Mouse (Mus musculus): ENCODE data around the gene Eya2. TPM values are rescaled to one million over a fixed set of nuclear protein-coding genes. Genes with fewer than 3 reads are reported as not detected.

Gene Eya2
- polyA plus RNA-seq, 1 experiment from 2014 or later: 6.9 TPM

- H3K27ac ChIP-seq: no peak overlapping the region
- WGBS: 55% methylated on average over 6 of the region's 6 CpGs
Observed at GRCm38 (mm10) chr2:165626826-165627225, 32.0 kb downstream of the Eya2 start.

DNA sequence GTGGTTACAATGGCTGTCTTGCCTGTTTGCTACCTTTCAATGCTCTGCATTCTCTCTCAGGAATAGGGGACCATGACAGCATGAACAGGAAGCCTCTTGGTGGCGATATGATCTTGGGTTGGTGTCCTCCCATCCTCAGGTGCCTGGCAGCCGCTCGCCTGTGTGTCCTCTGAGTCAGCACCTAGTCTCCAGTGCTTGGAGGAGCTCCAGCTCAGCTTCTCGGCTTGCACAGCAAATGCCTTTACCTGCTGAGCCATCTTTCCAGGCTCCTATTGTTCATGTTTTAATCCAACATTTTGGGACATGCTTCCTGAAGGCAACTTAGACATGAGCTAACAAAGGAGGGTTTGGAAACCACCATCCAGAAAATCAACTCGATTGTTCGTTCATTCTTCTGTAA is 33.1 kb downstream of the Eya2 start:
- Histone ChIP-seq H3K27ac (no peak overlapping the region), H3K36me3 (no peaks in the 10 kb centered on the region), H3K9ac (no peak overlapping the region), H3K27me3 (0 out of 2 replicates have a peak, but pooled peaks cover 3% of the 10 kb centered on the region), H3K4me3 (replicated peaks) (no peak overlapping the region), H3K4me2 (no peak overlapping the region), H3K4me1 (peaks cover under 1% of the 10 kb centered on the region; the same call in 1 of the 2 replicates), H3K9me3 (replicated peaks) (no peaks in the 10 kb centered on the region)
- 76% methylated on average over 6 of the region's 6 CpGs for WGBS
- no peak for ATAC-seq (replicated peaks; ENCODE audit: low FRiP score)

More at GRCm38 (mm10) chr2:165626826-165627225, 32.0 kb downstream of the Eya2 start:
- Histone ChIP-seq H3K9ac (no peak overlapping the region), H3K9me3 (replicated peaks) (no peaks in the 10 kb centered on the region), H3K4me1 (peaks cover 6% of the 10 kb centered on the region; the same call in 1 of the 2 replicates), H3K4me3 (replicated peaks) (no peak overlapping the region), H3K4me2 (no peak overlapping the region), H3K27me3 (0 out of 2 replicates have a peak, but pooled peaks cover 3% of the 10 kb centered on the region), H3K36me3 (no peaks in the 10 kb centered on the region)
- ATAC-seq (replicated peaks; ENCODE audit: low FRiP score): no peak

- Histone ChIP-seq H3K9me3 (replicated peaks) (no peaks in the 10 kb centered on the region), H3K27me3 (0 out of 2 replicates have a peak, but pooled peaks cover 3% of the 10 kb centered on the region), H3K27ac (no peak overlapping the region), H3K4me3 (replicated peaks) (no peak overlapping the region), H3K4me2 (no peak overlapping the region), H3K36me3 (no peaks in the 10 kb centered on the region), H3K4me1 (peaks cover 15% of the 10 kb centered on the region), H3K9ac (no peak overlapping the region)
- 44% methylated on average over 8 of the region's 8 CpGs for WGBS
- no peak for ATAC-seq (replicated peaks; ENCODE audit: low FRiP score)
Observed at GRCm38 (mm10) chr2:165629900-165630299, 35.1 kb downstream of the Eya2 start.

GRCm38 (mm10) chr2:165633011-165633785 is 38.4 kb downstream of the Eya2 start:
- no peaks in the 10 kb centered on the region for H3K36me3 ChIP-seq
- no peaks in the 10 kb centered on the region for H3K9me3 ChIP-seq (replicated peaks)
- 0 out of 2 replicates have a peak, but pooled peaks cover 3% of the 10 kb centered on the region for H3K27me3 ChIP-seq
- no peak overlapping the region for H3K27ac ChIP-seq
- H3K4me3 ChIP-seq (replicated peaks): no peak overlapping the region
- 64% methylated on average over 11 of the region's 11 CpGs for WGBS
- ATAC-seq (replicated peaks; ENCODE audit: low FRiP score): no peak
- H3K9ac ChIP-seq: no peak overlapping the region
- H3K4me1 ChIP-seq: peaks cover 15% of the 10 kb centered on the region
- H3K4me2 ChIP-seq: no peak overlapping the region

- H3K27ac ChIP-seq: no peak overlapping the region
Observed at GRCm38 (mm10) chr2:165634481-165634880, 39.6 kb downstream of the Eya2 start.

DNA sequence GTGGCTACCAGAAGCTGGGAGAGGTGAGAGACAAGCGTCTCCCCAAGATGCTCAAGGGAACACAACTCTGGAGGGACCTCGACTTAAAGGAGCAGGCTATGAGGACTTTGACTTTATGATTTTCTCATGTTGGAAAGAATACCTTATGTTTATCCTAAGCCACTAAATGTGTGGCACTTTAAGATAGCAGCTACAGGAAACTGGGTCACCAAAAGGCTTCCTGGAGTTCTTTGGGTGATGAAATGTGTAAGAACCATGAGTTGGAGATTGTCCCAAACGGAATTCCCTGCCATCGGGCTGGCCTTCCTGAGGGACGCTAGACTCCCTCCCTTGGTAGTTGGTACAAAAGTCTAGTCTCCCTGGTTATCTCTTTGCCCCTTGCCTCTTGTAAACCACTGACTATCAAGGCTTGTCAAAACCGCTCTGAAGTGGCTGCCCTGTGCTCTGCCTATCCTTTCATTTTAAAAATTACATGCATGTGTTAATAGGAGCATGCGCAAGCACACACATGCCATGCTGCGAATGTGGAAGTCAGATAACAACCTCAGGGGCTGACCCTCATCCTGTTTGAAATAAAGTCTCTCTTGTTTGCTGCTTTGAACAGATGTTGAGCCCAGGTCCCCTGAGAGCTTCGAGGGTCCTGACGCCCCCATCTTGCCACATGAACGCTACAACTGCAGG is 44.4 kb downstream of the Eya2 start:
- H3K9me3 ChIP-seq (replicated peaks): no peaks in the 10 kb centered on the region
- no peak overlapping the region for H3K27ac ChIP-seq
- no peak overlapping the region for H3K4me3 ChIP-seq (replicated peaks)
- no peak overlapping the region for H3K4me2 ChIP-seq
- no peaks in the 10 kb centered on the region for H3K36me3 ChIP-seq
- no peaks in the 10 kb centered on the region; the same call in 1 of the 2 replicates for H3K27me3 ChIP-seq
- WGBS: 73% methylated on average over 11 of the region's 11 CpGs
- peaks cover 38% of the 10 kb centered on the region for H3K4me1 ChIP-seq
- no peak for ATAC-seq (replicated peaks; ENCODE audit: low FRiP score)
- H3K9ac ChIP-seq: no peak overlapping the region

More at GRCm38 (mm10) chr2:165634481-165634880, 39.6 kb downstream of the Eya2 start:
- no peak overlapping the region for H3K9ac ChIP-seq
- H3K4me3 ChIP-seq (replicated peaks): no peak overlapping the region
- H3K36me3 ChIP-seq: no peaks in the 10 kb centered on the region
- WGBS: 41% methylated on average over 7 of the region's 7 CpGs
- H3K4me1 ChIP-seq: peaks cover 15% of the 10 kb centered on the region
- no peaks in the 10 kb centered on the region for H3K9me3 ChIP-seq (replicated peaks)
- ATAC-seq (replicated peaks; ENCODE audit: low FRiP score): no peak
- 0 out of 2 replicates have a peak, but pooled peaks cover 3% of the 10 kb centered on the region for H3K27me3 ChIP-seq
- no peak overlapping the region for H3K4me2 ChIP-seq

DNA sequence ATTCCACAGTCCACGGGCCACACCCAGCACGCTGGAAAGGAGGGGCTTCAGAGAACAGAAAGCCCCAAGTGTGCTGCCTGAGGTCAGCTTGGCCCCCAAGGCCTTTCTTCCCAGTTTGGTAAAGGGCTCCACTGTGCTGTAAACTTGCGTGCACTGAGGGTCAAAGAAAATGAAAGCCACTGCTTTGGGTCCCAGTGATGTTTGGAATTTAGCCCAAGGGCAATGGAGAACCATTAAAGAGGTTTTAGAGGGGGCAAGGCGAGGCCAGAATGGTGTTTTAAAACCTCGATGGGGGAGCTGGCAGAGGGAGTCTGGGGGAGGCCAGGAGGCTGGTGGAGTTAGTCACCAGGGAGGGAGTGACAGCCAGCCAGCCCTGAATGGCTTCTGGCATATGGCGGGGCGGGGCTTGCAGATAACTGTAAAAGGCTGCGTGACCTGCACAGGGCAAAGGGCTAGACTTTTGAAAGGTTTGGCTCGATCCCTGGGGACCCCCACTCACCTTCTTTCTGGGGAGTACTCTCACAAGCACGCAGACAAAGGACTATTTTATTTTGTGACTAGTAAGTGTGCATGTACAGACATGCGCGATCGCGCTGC is 47.2 kb downstream of the Eya2 start:
- Histone ChIP-seq H3K9ac (no peak overlapping the region), H3K9me3 (replicated peaks) (no peaks in the 10 kb centered on the region), H3K27me3 (no peaks in the 10 kb centered on the region; the same call in 1 of the 2 replicates), H3K4me3 (replicated peaks) (no peak overlapping the region), H3K4me1 (peaks cover 37% of the 10 kb centered on the region), H3K4me2 (no peak overlapping the region), H3K27ac (no peak overlapping the region), H3K36me3 (no peaks in the 10 kb centered on the region)
- ATAC-seq (replicated peaks; ENCODE audit: low FRiP score): no peak
- 47% methylated on average over 14 of the region's 14 CpGs for WGBS

GRCm38 (mm10) chr2:165643596-165643995 is 48.8 kb downstream of the Eya2 start:
- WGBS: 30% methylated on average over 3 of the region's 3 CpGs
- no peak overlapping the region for H3K4me2 ChIP-seq
- no peaks in the 10 kb centered on the region for H3K36me3 ChIP-seq
- ATAC-seq (replicated peaks; ENCODE audit: low FRiP score): no peak
- no peak overlapping the region for H3K4me3 ChIP-seq (replicated peaks)
- no peaks in the 10 kb centered on the region for H3K9me3 ChIP-seq (replicated peaks)
- H3K27ac ChIP-seq: 0 out of 2 replicates have a peak overlapping the region, but pooled peaks have one; percentile 27
- H3K9ac ChIP-seq: no peak overlapping the region
- peaks cover 37% of the 10 kb centered on the region for H3K4me1 ChIP-seq
- H3K27me3 ChIP-seq: no peaks in the 10 kb centered on the region; the same call in 1 of the 2 replicates

DNA sequence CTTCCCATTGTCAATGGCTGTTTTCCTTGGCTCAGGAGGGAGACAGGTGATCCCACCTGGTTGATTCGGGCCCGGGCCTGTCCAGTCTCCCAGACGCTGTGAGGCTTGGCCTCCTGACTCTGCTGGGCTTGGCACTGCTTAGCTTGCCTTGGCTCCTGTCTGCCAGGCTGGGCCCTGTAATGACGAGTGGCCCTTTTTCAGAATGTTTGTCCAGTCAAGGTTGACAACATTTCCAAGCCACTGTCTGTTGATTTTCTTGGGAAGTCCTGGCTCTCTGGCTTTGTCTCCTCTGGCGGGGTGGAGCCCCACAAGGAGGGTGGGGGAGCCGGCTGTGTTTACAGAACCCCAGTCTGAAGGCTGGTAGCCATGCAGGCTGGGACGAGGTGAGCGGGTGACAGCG is 49.2 kb downstream of the Eya2 start:
- Histone ChIP-seq H3K4me1 (peaks cover 37% of the 10 kb centered on the region), H3K9ac (no peak overlapping the region), H3K27me3 (no peaks in the 10 kb centered on the region; the same call in 1 of the 2 replicates), H3K4me3 (replicated peaks) (no peak overlapping the region), H3K27ac (0 out of 2 replicates have a peak overlapping the region, but pooled peaks have one; percentile 27), H3K36me3 (no peaks in the 10 kb centered on the region), H3K4me2 (no peak overlapping the region), H3K9me3 (replicated peaks) (no peaks in the 10 kb centered on the region)
- WGBS: 60% methylated on average over 9 of the region's 9 CpGs
- no peak; the same call in 1 of the 2 replicates for ATAC-seq (replicated peaks; ENCODE audit: low FRiP score)

DNA sequence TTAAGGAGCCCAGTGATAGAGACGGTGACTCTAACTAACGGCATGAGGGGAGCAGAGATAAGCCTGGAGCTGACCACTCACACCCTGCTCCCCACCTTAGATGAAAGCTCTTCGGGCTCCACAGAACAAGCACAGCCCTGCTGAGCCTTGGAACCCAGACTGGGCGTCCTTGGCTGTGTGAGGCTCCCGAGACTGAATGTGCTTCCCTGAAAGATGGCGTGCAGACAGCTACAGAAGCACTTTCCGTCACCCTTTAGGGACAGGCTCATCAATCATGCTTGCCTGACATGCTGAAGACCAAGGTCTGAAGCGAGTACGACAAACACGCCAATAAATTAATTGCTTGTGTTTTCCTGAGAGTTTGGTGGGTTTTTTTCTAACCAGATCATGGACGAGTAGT is 56.2 kb downstream of the Eya2 start:
- Histone ChIP-seq H3K27ac (no peak overlapping the region), H3K9me3 (replicated peaks) (no peaks in the 10 kb centered on the region)
- ATAC-seq (replicated peaks; ENCODE audit: low FRiP score): no peak

DNA sequence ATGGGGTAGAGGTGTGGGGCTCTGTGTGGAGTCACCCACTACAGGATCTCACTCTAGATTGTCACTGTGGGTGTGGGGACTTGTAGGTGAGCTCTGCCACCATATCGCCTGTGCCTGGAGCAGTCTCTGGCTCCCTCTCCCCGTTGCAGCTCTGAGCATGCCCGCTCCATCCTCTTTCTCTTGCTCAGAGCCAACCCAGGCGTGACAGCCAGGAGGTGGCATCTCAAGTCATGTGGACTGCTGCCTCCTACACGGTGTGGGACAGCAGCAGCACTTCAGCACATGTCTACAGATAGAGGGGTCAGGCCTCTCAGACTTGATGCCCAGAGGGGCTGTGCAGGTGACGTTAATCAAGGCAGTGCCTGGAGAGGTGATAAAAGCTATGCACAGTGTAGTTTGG is 57.4 kb downstream of the Eya2 start:
- Histone ChIP-seq H3K36me3 (no peaks in the 10 kb centered on the region), H3K9ac (no peak overlapping the region), H3K27me3 (no peaks in the 10 kb centered on the region), H3K9me3 (replicated peaks) (no peaks in the 10 kb centered on the region), H3K27ac (peak overlapping the region; percentile 49; the same call in 1 of the 2 replicates), H3K4me2 (no peak overlapping the region), H3K4me1 (peaks cover 48% of the 10 kb centered on the region), H3K4me3 (replicated peaks) (no peak overlapping the region)
- 42% methylated on average over 6 of the region's 6 CpGs for WGBS
- ATAC-seq (replicated peaks; ENCODE audit: low FRiP score): peak; percentile 81

More for the DNA sequence above, 56.2 kb downstream of the Eya2 start:
- no peaks in the 10 kb centered on the region for H3K27me3 ChIP-seq
- no peak overlapping the region for H3K4me3 ChIP-seq (replicated peaks)
- no peak overlapping the region for H3K9ac ChIP-seq
- 33% methylated on average over 11 of the region's 11 CpGs for WGBS
- no peak overlapping the region for H3K4me2 ChIP-seq
- no peaks in the 10 kb centered on the region for H3K36me3 ChIP-seq
- peaks cover 48% of the 10 kb centered on the region for H3K4me1 ChIP-seq

All from kidney, embryonic 15.5 days (tissue).